Mouse (Mus musculus) heart, embryonic 14.5 days (tissue): ENCODE results near the gene Agap1. TPM values are rescaled to one million over a fixed set of nuclear protein-coding genes. Genes with fewer than 3 reads are reported as not detected.

Experiments
- ATAC-seq: fragments of 200-750 bp; cut with Nextera tagmentation; 2 replicates; pipeline ENCODE4 v1.8.0; 2017; ENCODE audit warnings: low read depth, moderate TSS enrichment; ENCODE audit not compliant: insufficient number of reproducible peaks, insufficient read depth, low FRiP score
- H3K27ac ChIP-seq, 2 experiments: fragments of 200-500 bp in 1 of 2; fragments of 300-500 bp in 1 of 2; sonication (generic) in 1 of 2; replicated peaks in 1 of 2; 2 replicates each; pipeline ENCODE4 v1.5.1; 2012 to 2014; ENCODE audit warnings: low read depth in 2 of 2, low read length in 2 of 2, control low read depth in 1 of 2, mild to moderate bottlenecking in 1 of 2, mixed read lengths in 1 of 2; ENCODE audit not compliant: control insufficient read depth in 1 of 2, insufficient read depth in 1 of 2
- H3K27me3 ChIP-seq: fragments of 300-500 bp; sonication (generic); 2 replicates; pipeline ENCODE4 v1.6.1; 2014; ENCODE audit warnings: mild to moderate bottlenecking, low read length, control low read depth; ENCODE audit not compliant: control insufficient read depth, insufficient read depth
- H3K36me3 ChIP-seq: fragments of 300-500 bp; sonication (generic); 2 replicates; pipeline ENCODE4 v1.6.1; 2014; ENCODE audit warnings: mild to moderate bottlenecking, control low read depth, low read length, mixed read lengths; ENCODE audit not compliant: control insufficient read depth, insufficient read depth
- H3K4me1 ChIP-seq, 2 experiments: fragments of 200-500 bp in 1 of 2; fragments of 300-500 bp in 1 of 2; sonication (generic) in 1 of 2; 2 replicates each; pipeline ENCODE4 v1.6.1; 2012 to 2014; ENCODE audit warnings: low read length in 2 of 2, control low read depth in 1 of 2, mixed read lengths in 1 of 2; ENCODE audit not compliant: control insufficient read depth in 2 of 2, insufficient read depth in 2 of 2
- H3K4me2 ChIP-seq: fragments of 300-500 bp; sonication (generic); 2 replicates; pipeline ENCODE4 v1.6.1; 2014; ENCODE audit warnings: mild to moderate bottlenecking, low read length
- H3K4me3 ChIP-seq, 2 experiments: fragments of 200-500 bp in 1 of 2; fragments of 300-500 bp in 1 of 2; sonication (generic) in 1 of 2; 2 replicates each; pipeline ENCODE4 v1.5.1; 2012 to 2014; ENCODE audit warnings: low read length in 2 of 2, mild to moderate bottlenecking in 2 of 2, control low read depth in 1 of 2, low read depth in 1 of 2, moderate library complexity in 1 of 2; ENCODE audit not compliant: control insufficient read depth in 1 of 2, insufficient read depth in 1 of 2
- H3K9ac ChIP-seq: fragments of 300-500 bp; sonication (generic); 2 replicates; pipeline ENCODE4 v1.6.1; 2014; ENCODE audit warnings: mild to moderate bottlenecking, low read length
- H3K9me3 ChIP-seq: fragments of 300-500 bp; sonication (generic); 2 replicates; pipeline ENCODE4 v1.6.1; 2016; ENCODE audit warnings: low read length, control low read depth; ENCODE audit not compliant: control insufficient read depth
- WGBS: fragments of 180-500 bp; shearing (Covaris S2); extraction: QIAGEN DNeasy Blood & Tissue Kit; methylation state at CpG from one replicate; pipeline ENCODE4 v1.1.7; 2014; 5-methylcytosine and 5-hydroxymethylcytosine counted together
- polyA plus RNA-seq: library from polyadenylated mRNA; unstranded; fragments of >200 nt; fragmentation: Nextera tagmentation; extraction: Ambion mirVana; gene quantifications from 2 replicates; pipeline ENCODE4 v1.2.1, GENCODE M21; 2014

Agap1 gene
- polyA plus RNA-seq, 1 experiment from 2014 or later, result 17.0 TPM

GRCm38 (mm10) chr1:89757545-89757944 is 302.9 kb downstream of the Agap1 start:
- Histone ChIP-seq H3K4me1 (no peaks in the 10 kb centered on the region), H3K36me3 (no peaks in the 10 kb centered on the region), H3K9me3 (no peaks in the 10 kb centered on the region), H3K4me2 (no peak overlapping the region), H3K27me3 (no peaks in the 10 kb centered on the region), H3K9ac (no peak overlapping the region), H3K4me3 (no peak overlapping the region), H3K27ac (no peak overlapping the region)
- ATAC-seq, result no peak
- 46% methylated on average over 3 of the region's 3 CpGs for WGBS

GRCm38 (mm10) chr1:89763912-89764311 is 309.3 kb downstream of the Agap1 start:
- Histone ChIP-seq H3K4me3 (no peak overlapping the region), H3K4me2 (no peak overlapping the region), H3K27ac (no peak overlapping the region), H3K9ac (no peak overlapping the region), H3K36me3 (0 out of 2 replicates have a peak, but pooled peaks cover 3% of the 10 kb centered on the region), H3K27me3 (no peaks in the 10 kb centered on the region), H3K4me1 (peaks cover 6 to 7% of the 10 kb centered on the region in 2 experiments), H3K9me3 (no peaks in the 10 kb centered on the region)
- 14% methylated on average over 3 of the region's 3 CpGs for WGBS
- ATAC-seq, result no peak

DNA sequence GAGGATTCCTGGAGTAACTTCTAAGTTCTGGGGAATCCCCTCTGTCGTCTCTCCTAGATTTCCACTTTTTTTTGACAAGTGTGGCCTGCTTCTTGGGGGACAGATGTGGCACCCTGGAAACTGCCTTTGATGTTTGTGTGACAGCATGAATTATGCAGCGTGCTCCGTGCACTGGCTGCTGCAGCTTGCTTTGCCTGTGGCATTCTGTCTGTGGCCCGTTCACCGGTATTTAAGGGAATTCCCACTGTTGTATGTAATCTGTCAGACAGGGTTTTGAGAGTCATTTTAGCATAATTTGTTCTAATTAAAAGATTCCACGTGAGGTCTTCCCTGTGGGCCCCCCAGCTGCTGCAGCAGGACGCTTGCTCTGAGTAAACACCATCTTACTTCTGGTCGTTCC is 312.3 kb downstream of the Agap1 start:
- peaks cover 6 to 7% of the 10 kb centered on the region in 2 experiments for H3K4me1 ChIP-seq
- no peak for ATAC-seq
- H3K27me3 ChIP-seq, result no peaks in the 10 kb centered on the region
- no peak overlapping the region for H3K4me2 ChIP-seq
- H3K9me3 ChIP-seq, result no peaks in the 10 kb centered on the region
- H3K27ac ChIP-seq, result no peak overlapping the region
- no peak overlapping the region for H3K4me3 ChIP-seq
- H3K36me3 ChIP-seq, result 0 out of 2 replicates have a peak, but pooled peaks cover 3% of the 10 kb centered on the region
- 77% methylated on average over 8 of the region's 8 CpGs for WGBS
- H3K9ac ChIP-seq, result no peak overlapping the region

- H3K27me3 ChIP-seq, result no peaks in the 10 kb centered on the region
- 0 out of 2 replicates have a peak, but pooled peaks cover 3% of the 10 kb centered on the region for H3K36me3 ChIP-seq
- 79% methylated on average over 4 of the region's 4 CpGs for WGBS
- no peak for ATAC-seq
- H3K9me3 ChIP-seq, result no peaks in the 10 kb centered on the region
- H3K4me3 ChIP-seq, result no peak overlapping the region
- no peak overlapping the region for H3K9ac ChIP-seq
- H3K4me1 ChIP-seq, result no peaks in the 10 kb centered on the region; a peak in 1 of 4 replicates
- no peak overlapping the region for H3K27ac ChIP-seq
- no peak overlapping the region for H3K4me2 ChIP-seq
These were observed 315.0 kb downstream of the Agap1 start for GRCm38 (mm10) chr1:89769641-89770040.

GRCm38 (mm10) chr1:89770298-89770697 is 315.7 kb downstream of the Agap1 start:
- H3K9me3 ChIP-seq, result no peaks in the 10 kb centered on the region
- no peak overlapping the region for H3K27ac ChIP-seq
- H3K4me3 ChIP-seq, result no peak overlapping the region
- ATAC-seq, result no peak
- WGBS, result 66% methylated on average over 1 of the region's 1 CpGs
- H3K4me1 ChIP-seq, result no peaks in the 10 kb centered on the region; a peak in 1 of 4 replicates
- no peak overlapping the region for H3K4me2 ChIP-seq
- H3K36me3 ChIP-seq, result 0 out of 2 replicates have a peak, but pooled peaks cover 3% of the 10 kb centered on the region
- no peaks in the 10 kb centered on the region for H3K27me3 ChIP-seq
- H3K9ac ChIP-seq, result no peak overlapping the region

- WGBS, result 63% methylated on average over 4 of the region's 4 CpGs
- no peak overlapping the region for H3K9ac ChIP-seq
- ATAC-seq, result no peak
- no peak overlapping the region for H3K4me2 ChIP-seq
- no peak overlapping the region for H3K27ac ChIP-seq
- no peaks in the 10 kb centered on the region for H3K9me3 ChIP-seq
- no peak overlapping the region for H3K4me3 ChIP-seq
- H3K36me3 ChIP-seq, result no peaks in the 10 kb centered on the region
- H3K4me1 ChIP-seq, result no peaks in the 10 kb centered on the region; a peak in 1 of 4 replicates
- no peaks in the 10 kb centered on the region for H3K27me3 ChIP-seq
These were observed 321.1 kb downstream of the Agap1 start for GRCm38 (mm10) chr1:89775750-89776149.

DNA sequence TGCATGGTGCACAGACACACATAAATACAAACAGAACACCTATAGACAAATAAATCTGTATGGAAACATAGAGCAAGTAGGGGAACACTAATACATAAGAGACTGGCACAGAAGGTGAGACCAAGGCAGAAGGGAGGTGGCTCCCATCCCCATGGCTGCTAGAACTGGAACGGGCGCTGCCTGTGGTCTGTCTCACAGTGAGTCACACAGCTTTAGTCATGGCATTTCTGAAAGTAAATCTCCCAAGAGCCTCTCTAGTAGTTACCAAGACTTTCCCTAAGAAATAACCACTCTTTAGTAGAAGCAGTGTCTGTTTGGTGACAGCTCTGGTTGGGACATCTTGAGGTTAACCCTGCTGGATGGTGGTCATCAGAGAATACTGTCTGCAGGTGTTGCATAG is 326.1 kb downstream of the Agap1 start:
- no peak for ATAC-seq
- 94% methylated on average over 2 of the region's 2 CpGs for WGBS
- H3K36me3 ChIP-seq, result no peaks in the 10 kb centered on the region
- no peaks in the 10 kb centered on the region for H3K27me3 ChIP-seq
- no peak overlapping the region for H3K4me3 ChIP-seq
- no peaks in the 10 kb centered on the region for H3K9me3 ChIP-seq
- H3K4me1 ChIP-seq, result no peaks in the 10 kb centered on the region
- no peak overlapping the region for H3K27ac ChIP-seq
- H3K9ac ChIP-seq, result no peak overlapping the region
- no peak overlapping the region for H3K4me2 ChIP-seq

- no peaks in the 10 kb centered on the region for H3K36me3 ChIP-seq
- H3K27ac ChIP-seq, result no peak overlapping the region
- H3K9me3 ChIP-seq, result no peaks in the 10 kb centered on the region
- no peak overlapping the region for H3K4me3 ChIP-seq
- ATAC-seq, result no peak
- no peak overlapping the region for H3K4me2 ChIP-seq
- 0 out of 4 replicates have a peak, but pooled peaks cover 0 to 6% of the 10 kb centered on the region in 2 experiments for H3K4me1 ChIP-seq
- H3K9ac ChIP-seq, result no peak overlapping the region
- WGBS, result 59% methylated on average over 8 of the region's 8 CpGs
- no peaks in the 10 kb centered on the region for H3K27me3 ChIP-seq
These were observed 327.3 kb downstream of the Agap1 start for GRCm38 (mm10) chr1:89781861-89782260.
